Mouse (Mus musculus): Measurements from ENCODE around the gene Clec2d.
A peak's percentile ranks its signal among the peaks of the same experiment; 100 is the strongest.
"Not testable (repeated sequence)": the region's sequence is repeated elsewhere in the genome, so short reads cannot be mapped to it uniquely, and the experiment has no call there.

Clec2d gene

DNA sequence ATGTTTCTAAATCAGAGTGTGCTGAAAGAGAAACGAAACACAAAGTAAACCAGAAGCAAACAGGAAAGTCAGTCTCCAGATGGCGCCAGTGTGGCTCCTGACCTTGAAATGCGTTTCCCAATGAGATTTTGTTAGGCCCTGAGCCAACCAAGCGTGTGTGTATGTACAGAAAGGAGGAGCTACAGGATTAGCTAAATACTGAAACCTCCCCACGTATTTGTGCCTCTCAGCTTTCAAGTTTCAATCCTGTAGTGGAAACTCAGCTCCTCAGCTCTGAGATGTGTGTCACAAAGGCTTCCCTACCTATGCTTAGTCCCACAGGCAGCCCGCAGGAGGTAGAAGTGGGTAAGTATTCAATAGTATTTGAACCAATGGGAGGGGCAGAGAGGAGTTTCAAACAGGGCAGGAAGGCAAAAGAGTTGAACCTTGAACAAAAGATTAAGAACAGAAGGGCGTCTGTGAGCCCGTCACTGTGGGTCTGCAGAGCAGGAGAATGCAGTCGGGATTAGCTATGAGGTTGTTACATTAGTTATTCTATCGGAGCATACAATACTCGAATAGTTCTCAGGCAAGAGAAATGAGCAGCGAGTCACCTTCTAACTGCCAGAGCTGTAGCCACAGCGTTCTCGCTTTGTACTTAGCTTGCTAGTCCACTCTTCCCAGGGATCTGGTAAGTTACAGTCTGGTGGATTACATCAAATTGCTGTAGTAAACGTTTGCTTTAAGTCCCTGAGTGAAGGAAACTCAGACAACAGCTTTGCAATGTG, at the start of gene Clec2d:
TSS of gene Clec2d (plus strand) at position 213 of the 767 bp plus-strand sequence.
- DNase-seq (ENCODE audit: low spot score in 2 of 2) = peak; percentile 53 to 79

DNA sequence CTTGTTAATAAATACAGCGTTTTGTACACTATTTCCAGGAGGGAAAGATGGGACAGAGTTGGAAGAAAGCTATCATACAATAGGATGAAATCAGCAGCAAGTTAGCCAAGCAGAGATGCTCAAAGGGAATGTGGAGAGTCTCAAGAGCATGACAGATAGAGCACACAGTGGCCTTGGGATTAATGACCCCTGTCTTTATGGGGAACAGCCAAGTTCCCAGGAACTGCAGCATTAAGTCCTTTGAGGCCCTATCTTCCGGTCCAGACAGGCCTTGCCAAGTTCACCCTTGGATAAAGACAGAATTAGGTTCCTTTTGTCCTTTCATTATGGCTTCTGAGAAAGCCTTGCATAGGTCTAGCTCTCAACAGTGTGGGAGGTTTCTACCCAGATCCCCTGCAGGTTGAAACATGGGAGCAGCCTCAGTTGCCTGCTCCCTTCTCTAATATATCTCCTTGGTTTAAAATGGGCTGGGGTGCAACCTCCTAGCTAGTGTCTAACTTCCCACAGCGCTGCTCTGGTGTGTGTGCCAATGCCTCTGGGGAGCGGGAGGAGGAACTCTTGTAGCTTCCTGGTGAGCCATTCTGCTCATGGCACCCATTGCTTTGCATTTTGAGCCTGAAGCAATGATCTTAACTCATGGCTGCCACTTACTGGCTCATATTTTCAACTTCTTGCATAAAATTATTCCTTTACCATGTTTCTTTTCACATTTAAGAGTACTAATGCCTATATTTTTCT, 47.6 kb upstream of the Clec2d start:
- no peak for DNase-seq (ENCODE audit: low spot score in 2 of 2)

DNA sequence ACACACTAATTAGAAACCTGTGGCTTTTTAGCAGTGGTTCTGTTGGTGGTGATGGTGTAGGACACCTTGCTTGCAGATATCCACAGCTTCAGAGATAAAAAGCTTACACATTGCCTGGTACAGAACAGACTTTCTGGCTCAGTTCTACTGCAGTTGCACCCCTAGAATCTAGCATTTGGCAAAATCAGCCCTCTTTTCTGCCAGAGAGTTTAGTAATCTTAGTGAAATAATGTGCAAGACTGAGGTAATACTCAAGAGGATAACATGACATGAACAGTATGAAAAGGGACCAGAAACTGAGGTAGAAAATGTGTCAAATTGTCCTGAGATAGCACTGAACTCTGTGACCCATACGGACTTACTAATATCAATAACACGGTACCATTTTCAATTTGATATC, 33.6 kb upstream of the Clec2d start:
- peak in 1 of 2 experiments; percentile 24 for DNase-seq (ENCODE audit: low spot score in 2 of 2)

- DNase-seq (ENCODE audit: low spot score in 2 of 2) = no peak
Measured at GRCm38 (mm10) chr6:129160103-129160502, 20.3 kb upstream of the Clec2d start.

DNA sequence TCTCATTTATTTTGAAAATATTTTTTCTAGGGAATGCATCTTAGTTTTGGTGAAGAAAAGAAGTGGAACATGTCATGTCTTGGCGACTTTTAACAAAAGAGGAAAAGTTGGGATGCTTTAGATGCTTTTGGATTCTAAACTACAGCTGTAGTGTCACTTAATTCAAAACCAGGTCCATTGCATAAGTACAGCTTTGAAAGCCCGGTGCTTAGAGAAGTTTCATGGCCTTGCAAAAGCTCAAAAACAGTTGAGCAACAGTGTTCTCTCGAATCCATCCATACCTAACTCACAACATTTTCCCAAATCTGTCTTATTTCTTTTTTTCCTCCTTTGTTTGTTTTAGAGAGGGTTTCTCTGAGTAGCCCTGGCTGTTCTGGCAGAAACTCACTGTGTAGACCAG, 19.3 kb upstream of the Clec2d start:
- no peak for DNase-seq (ENCODE audit: low spot score in 2 of 2)

DNA sequence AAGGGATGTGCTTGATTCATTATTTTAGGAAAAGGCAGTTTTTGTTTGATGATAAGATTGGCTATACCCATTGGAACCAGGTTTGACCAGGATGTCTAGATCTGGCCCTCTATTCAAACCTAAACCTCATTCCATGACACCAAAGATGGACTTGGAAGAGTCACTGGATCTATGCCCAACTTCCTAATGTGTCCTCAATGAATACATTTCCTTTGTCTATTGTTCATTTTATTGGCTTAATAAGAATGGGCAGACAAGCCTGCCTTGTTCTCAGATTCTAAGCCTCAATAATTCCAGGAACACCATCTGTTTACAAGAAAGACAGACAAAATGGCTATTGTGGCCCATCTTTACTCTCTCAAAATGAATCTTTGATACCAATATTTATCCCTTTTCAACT, 18.5 kb upstream of the Clec2d start:
- no peak for DNase-seq (ENCODE audit: low spot score in 2 of 2)

GRCm38 (mm10) chr6:129162587-129163159, 17.7 kb upstream of the Clec2d start:
- no peak for DNase-seq (ENCODE audit: low spot score in 2 of 2)

GRCm38 (mm10) chr6:129163606-129164005, 16.8 kb upstream of the Clec2d start:
- no peak for DNase-seq (ENCODE audit: low spot score in 2 of 2)

DNA sequence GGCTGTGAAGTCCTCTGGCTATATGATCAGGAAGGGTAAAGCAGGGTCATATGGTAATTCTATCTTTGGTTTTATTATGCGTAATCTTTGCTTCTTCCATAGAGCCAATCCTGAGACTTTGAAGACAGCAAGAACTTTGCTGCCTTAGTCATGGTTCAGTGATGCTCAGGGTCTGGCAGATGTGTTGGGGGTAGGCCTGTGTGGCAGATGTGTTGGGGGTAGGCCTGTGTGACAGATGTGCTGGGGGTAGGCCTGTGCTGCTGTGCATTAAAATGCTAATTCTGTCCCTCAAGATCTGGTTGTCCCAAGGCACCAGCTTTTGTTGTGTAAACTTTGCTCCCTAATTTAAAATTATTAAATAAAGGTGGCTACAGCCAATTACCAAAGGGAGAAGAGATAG, 9.5 kb upstream of the Clec2d start:
- DNase-seq (ENCODE audit: low spot score in 2 of 2) = no peak

DNA sequence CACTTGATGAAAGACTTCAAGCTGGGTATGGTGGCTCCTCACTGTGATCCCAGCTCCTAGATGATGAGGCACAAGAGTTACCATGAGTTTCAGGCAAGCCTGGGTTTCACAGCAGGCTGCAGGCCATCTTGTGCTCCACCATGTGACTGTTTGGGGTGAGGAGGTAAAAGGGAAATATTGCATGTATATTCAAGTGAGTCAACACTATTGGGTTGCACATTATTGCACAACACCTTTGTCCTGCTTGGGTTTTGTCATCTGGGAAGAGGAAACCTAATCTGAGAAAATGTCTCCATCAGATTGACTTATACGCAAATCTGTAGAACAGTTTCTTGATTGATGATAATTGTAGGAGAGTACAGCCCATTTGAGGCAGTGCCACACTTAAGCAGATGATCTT, 8.7 kb upstream of the Clec2d start:
- no peak for DNase-seq (ENCODE audit: low spot score in 2 of 2)

DNA sequence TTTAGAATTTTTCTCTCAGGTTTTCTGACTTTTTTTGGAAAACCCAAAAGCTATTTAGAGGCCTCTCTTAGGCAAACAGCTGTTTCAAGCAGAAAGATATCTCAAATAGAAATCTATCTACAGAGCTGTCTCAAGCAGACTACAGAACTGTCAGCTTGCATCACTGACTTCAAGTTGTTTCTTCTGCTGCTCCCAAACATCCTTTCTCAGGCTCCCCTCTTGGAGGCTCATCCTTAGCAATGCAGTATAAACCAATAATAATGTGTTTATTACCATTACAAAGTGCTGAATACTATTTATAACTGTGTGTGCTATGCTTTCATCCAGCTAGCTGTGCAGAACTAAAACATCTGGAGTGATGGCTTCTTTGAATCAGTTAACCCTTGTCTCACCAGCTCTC, 5.6 kb upstream of the Clec2d start:
- DNase-seq (ENCODE audit: low spot score in 2 of 2) = no peak

DNA sequence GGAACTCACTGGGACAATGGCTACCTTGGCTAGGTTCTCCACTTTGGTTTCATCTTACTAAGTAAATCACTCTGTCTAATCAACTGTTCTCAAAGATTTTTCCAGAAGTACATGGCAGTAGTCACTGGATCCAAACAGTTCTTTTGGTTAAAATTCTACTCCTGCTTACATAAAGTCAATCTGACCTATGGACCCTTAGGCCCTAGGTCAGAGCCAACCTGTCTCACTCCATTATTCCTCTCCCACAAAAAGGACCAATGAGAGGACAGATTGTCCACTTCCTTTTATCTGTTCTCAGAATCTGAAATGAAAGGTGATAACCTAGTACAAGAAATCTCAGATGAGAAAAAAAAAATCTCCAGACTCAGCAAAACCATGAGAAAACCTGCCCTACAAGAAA, 4.8 kb upstream of the Clec2d start:
- DNase-seq (ENCODE audit: low spot score in 2 of 2) = no peak

- DNase-seq (ENCODE audit: low spot score in 2 of 2) = no peak
Measured at GRCm38 (mm10) chr6:129176621-129177020, 3.8 kb upstream of the Clec2d start.

DNA sequence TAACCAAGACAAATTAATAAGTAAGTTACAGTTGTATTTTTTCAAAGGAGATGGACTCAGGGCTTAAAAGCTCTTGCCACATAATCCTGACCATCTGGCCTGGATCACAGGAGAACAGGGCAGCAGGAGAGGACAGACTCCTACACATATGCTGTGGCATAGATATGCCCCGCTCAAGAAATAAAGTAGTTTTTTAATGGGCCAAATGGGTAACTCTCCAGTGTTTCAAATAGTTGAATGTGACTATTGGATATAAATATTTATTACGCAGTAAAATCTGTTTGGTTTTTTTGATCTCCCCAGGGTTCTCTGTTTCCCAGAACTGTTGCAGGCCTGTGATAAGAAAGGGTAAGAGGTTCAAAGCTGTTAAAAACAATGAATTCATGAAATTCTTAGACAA, 1.1 kb upstream of the Clec2d start:
- no peak for DNase-seq (ENCODE audit: low spot score in 2 of 2)

DNA sequence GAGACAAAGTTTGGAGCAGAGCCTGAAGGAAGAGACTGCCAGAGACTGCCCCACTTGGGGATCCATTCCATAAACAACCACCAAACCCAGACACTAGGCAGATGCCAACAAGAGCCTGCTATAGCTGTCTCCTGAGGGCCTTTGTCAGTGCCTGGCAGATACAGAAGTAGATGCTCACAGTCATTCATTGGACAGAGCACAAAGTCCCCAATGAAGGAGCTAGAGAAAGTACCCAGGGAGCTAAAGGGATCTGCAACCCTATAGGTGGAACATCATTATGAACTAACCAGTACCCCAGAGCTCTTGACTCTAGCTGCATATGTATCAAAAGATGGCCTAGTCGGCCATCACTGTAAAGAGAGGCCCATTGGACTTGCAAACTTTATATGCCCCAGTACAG, 584 bp upstream of the Clec2d start:
- DNase-seq (ENCODE audit: low spot score in 2 of 2) = not testable (repeated sequence)

- no peak for DNase-seq (ENCODE audit: low spot score in 2 of 2)
Measured at GRCm38 (mm10) chr6:129181249-129181648, 834 bp downstream of the Clec2d start.

GRCm38 (mm10) chr6:129181683-129182082, 1.3 kb downstream of the Clec2d start:
- no peak for DNase-seq (ENCODE audit: low spot score in 2 of 2)

- DNase-seq (ENCODE audit: low spot score in 2 of 2) = no peak
Measured at GRCm38 (mm10) chr6:129182518-129182917, 2.1 kb downstream of the Clec2d start.

DNA sequence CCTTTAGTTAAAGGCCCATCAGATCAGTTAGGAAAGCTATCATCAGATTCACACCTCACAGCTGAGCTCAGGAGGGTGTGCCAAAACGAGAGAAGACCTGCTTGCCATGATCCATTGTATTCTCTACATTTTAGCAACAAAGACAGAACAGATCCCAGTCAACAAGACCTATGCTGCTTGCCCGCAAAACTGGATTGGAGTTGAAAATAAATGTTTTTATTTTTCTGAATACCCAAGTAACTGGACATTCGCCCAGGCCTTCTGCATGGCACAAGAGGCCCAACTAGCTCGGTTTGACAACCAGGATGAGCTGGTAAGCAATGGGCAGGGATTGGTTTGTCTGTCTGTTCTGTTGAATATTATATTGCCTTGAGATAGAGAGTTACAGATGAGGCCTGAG, 3.6 kb downstream of the Clec2d start:
- DNase-seq (ENCODE audit: low spot score in 2 of 2) = not testable (repeated sequence)

DNA sequence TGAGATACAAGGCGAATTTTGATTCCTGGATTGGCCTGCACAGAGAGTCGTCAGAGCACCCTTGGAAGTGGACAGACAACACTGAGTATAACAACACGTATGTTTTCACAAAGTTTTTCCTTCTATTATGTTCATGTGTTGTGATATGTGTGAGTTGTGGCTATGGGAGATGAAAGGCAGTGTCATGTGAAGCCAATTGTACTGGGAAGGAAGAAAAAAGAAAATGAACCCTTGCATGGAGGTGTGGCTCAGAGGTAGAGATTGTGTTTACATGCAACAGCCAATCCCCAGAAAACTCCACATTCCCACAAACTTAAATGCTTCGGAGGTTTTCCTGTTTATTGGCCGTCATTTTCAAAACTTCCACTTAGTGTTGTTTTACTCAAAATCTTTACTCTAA, 4.4 kb downstream of the Clec2d start:
- DNase-seq (ENCODE audit: low spot score in 2 of 2) = no peak

DNA sequence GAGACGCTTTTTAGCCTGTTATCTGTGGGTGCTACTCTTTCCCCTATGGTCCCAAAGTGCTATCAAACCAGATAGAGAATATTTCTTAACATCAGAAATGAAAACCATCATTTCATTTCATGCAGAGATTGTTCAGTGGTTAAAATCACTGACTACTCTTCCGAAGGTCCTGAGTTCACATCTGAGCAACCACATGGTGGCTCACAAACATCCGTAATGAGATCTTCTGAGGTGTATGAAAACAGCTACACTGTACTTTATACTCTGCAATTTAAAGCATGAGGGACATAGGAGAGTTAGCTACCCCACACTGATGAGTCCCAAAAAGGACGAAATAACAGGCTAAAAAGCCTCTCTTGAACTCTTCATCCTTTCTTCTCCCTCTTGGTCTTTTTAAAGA, 5.6 kb downstream of the Clec2d start:
- no peak for DNase-seq (ENCODE audit: low spot score in 2 of 2)

GRCm38 (mm10) chr6:129186457-129187199, 6.2 kb downstream of the Clec2d start:
- DNase-seq (ENCODE audit: low spot score in 2 of 2) = no peak
